Mouse (Mus musculus): ENCODE measurements around the gene Arhgap33.

GRCm38 (mm10) chr7:30534633-30535577, at the start of gene Arhgap33:
- no peak for TF ChIP-seq CTCF (IDR thresholded peaks at IDR 0.05)
- TF ChIP-seq EP300 (IDR thresholded peaks at IDR 0.05; ENCODE audit: insufficient read depth, low read depth, low read length): no peak

Data from heart, adult 2 months (tissue).